Mouse (Mus musculus): Measurements from ENCODE around the gene Gsg1. TPM values are rescaled to one million over a fixed set of nuclear protein-coding genes. Genes with fewer than 3 reads are reported as not detected.
A peak's percentile ranks its signal among the peaks of the same experiment; 100 is the strongest.

Gene Gsg1
- polyA plus RNA-seq, 1 experiment from 2014 or later: 0.51 TPM

- Histone ChIP-seq H3K36me3 (ENCODE audit: control insufficient read depth, insufficient read depth, low read length) (peaks cover 7% of the 10 kb centered on the region; the same call in 1 of the 2 replicates), H3K4me2 (peak overlapping the region; percentile 42), H3K9ac (ENCODE audit: low read depth, low read length) (peak overlapping the region; percentile 27; the same call in 1 of the 2 replicates), H3K27ac (ENCODE audit: low read depth, low read length) (no peak overlapping the region), H3K9me3 (ENCODE audit: control insufficient read depth, low read length) (no peaks in the 10 kb centered on the region), H3K27me3 (replicated peaks; ENCODE audit: control insufficient read depth, insufficient read depth, low read length) (no peaks in the 10 kb centered on the region), H3K4me1 (replicated peaks; ENCODE audit: control insufficient read depth, insufficient read depth, low read length) (peaks cover 14% of the 10 kb centered on the region), H3K4me3 (ENCODE audit: low read depth, low read length) (no peak overlapping the region)
- peak; percentile 82 for ATAC-seq (replicated peaks; ENCODE audit: low FRiP score)
- no peak for DNase-seq (ENCODE audit: low spot score)
- 55% methylated on average over 7 of the region's 7 CpGs for WGBS
Observed at GRCm38 (mm10) chr6:135211169-135211568, 43.0 kb downstream of the Gsg1 start.

GRCm38 (mm10) chr6:135206909-135207308 lies 47.2 kb downstream of the Gsg1 start:
- Histone ChIP-seq H3K4me1 (replicated peaks; ENCODE audit: control insufficient read depth, insufficient read depth, low read length) (peaks cover 35% of the 10 kb centered on the region), H3K9ac (ENCODE audit: low read depth, low read length) (no peak overlapping the region), H3K9me3 (ENCODE audit: control insufficient read depth, low read length) (no peaks in the 10 kb centered on the region), H3K36me3 (ENCODE audit: control insufficient read depth, insufficient read depth, low read length) (no peaks in the 10 kb centered on the region; the same call in 1 of the 2 replicates), H3K27ac (ENCODE audit: low read depth, low read length) (no peak overlapping the region), H3K27me3 (replicated peaks; ENCODE audit: control insufficient read depth, insufficient read depth, low read length) (no peaks in the 10 kb centered on the region), H3K4me3 (ENCODE audit: low read depth, low read length) (no peak overlapping the region), H3K4me2 (no peak overlapping the region)
- ATAC-seq (replicated peaks; ENCODE audit: low FRiP score) (no peak), DNase-seq (ENCODE audit: low spot score) (no peak)
- WGBS: 82% methylated on average over 8 of the region's 8 CpGs

GRCm38 (mm10) chr6:135205802-135206201 lies 48.3 kb downstream of the Gsg1 start:
- Histone ChIP-seq H3K9me3 (ENCODE audit: control insufficient read depth, low read length) (no peaks in the 10 kb centered on the region), H3K4me3 (ENCODE audit: low read depth, low read length) (no peak overlapping the region), H3K27me3 (replicated peaks; ENCODE audit: control insufficient read depth, insufficient read depth, low read length) (no peaks in the 10 kb centered on the region), H3K36me3 (ENCODE audit: control insufficient read depth, insufficient read depth, low read length) (no peaks in the 10 kb centered on the region; the same call in 1 of the 2 replicates), H3K4me2 (peak overlapping the region; percentile 44), H3K27ac (ENCODE audit: low read depth, low read length) (peak overlapping the region; percentile 73), H3K4me1 (replicated peaks; ENCODE audit: control insufficient read depth, insufficient read depth, low read length) (peaks cover 25% of the 10 kb centered on the region), H3K9ac (ENCODE audit: low read depth, low read length) (peak overlapping the region; percentile 17)
- ATAC-seq (replicated peaks; ENCODE audit: low FRiP score) (peak; percentile 44; the same call in 1 of the 2 replicates), DNase-seq (ENCODE audit: low spot score) (no peak)
- WGBS: 65% methylated on average over 4 of the region's 4 CpGs

GRCm38 (mm10) chr6:135204869-135205268 lies 49.3 kb downstream of the Gsg1 start:
- H3K9ac ChIP-seq (ENCODE audit: low read depth, low read length): peak overlapping the region; percentile 17; the same call in 1 of the 2 replicates
- DNase-seq (ENCODE audit: low spot score): no peak
- ATAC-seq (replicated peaks; ENCODE audit: low FRiP score): peak; percentile 84
- no peaks in the 10 kb centered on the region for H3K27me3 ChIP-seq (replicated peaks; ENCODE audit: control insufficient read depth, insufficient read depth, low read length)
- peak overlapping the region; percentile 44 for H3K4me2 ChIP-seq
- no peaks in the 10 kb centered on the region; the same call in 1 of the 2 replicates for H3K36me3 ChIP-seq (ENCODE audit: control insufficient read depth, insufficient read depth, low read length)
- H3K9me3 ChIP-seq (ENCODE audit: control insufficient read depth, low read length): no peaks in the 10 kb centered on the region
- H3K4me1 ChIP-seq (replicated peaks; ENCODE audit: control insufficient read depth, insufficient read depth, low read length): peaks cover 26% of the 10 kb centered on the region
- peak overlapping the region; percentile 73 for H3K27ac ChIP-seq (ENCODE audit: low read depth, low read length)
- H3K4me3 ChIP-seq (ENCODE audit: low read depth, low read length): peak overlapping the region; percentile 9; the same call in 1 of the 2 replicates
- WGBS: 57% methylated on average over 4 of the region's 4 CpGs

GRCm38 (mm10) chr6:135203737-135204136 lies 50.4 kb downstream of the Gsg1 start:
- Histone ChIP-seq H3K27me3 (replicated peaks; ENCODE audit: control insufficient read depth, insufficient read depth, low read length) (no peaks in the 10 kb centered on the region), H3K9ac (ENCODE audit: low read depth, low read length) (0 out of 2 replicates have a peak overlapping the region, but pooled peaks have one; percentile 8), H3K27ac (ENCODE audit: low read depth, low read length) (peak overlapping the region; percentile 73), H3K4me3 (ENCODE audit: low read depth, low read length) (no peak overlapping the region), H3K36me3 (ENCODE audit: control insufficient read depth, insufficient read depth, low read length) (no peaks in the 10 kb centered on the region), H3K4me2 (no peak overlapping the region), H3K9me3 (ENCODE audit: control insufficient read depth, low read length) (no peaks in the 10 kb centered on the region), H3K4me1 (replicated peaks; ENCODE audit: control insufficient read depth, insufficient read depth, low read length) (peaks cover 28% of the 10 kb centered on the region)
- WGBS: 69% methylated on average over 6 of the region's 6 CpGs
- ATAC-seq (replicated peaks; ENCODE audit: low FRiP score): no peak
- DNase-seq (ENCODE audit: low spot score): no peak

GRCm38 (mm10) chr6:135202668-135203067 lies 51.5 kb downstream of the Gsg1 start:
- WGBS: 86% methylated on average over 6 of the region's 6 CpGs
- Histone ChIP-seq H3K4me1 (replicated peaks; ENCODE audit: control insufficient read depth, insufficient read depth, low read length) (peaks cover 28% of the 10 kb centered on the region), H3K27ac (ENCODE audit: low read depth, low read length) (no peak overlapping the region), H3K9me3 (ENCODE audit: control insufficient read depth, low read length) (no peaks in the 10 kb centered on the region), H3K27me3 (replicated peaks; ENCODE audit: control insufficient read depth, insufficient read depth, low read length) (no peaks in the 10 kb centered on the region), H3K36me3 (ENCODE audit: control insufficient read depth, insufficient read depth, low read length) (no peaks in the 10 kb centered on the region), H3K9ac (ENCODE audit: low read depth, low read length) (no peak overlapping the region), H3K4me2 (no peak overlapping the region), H3K4me3 (ENCODE audit: low read depth, low read length) (no peak overlapping the region)
- ATAC-seq (replicated peaks; ENCODE audit: low FRiP score) (no peak), DNase-seq (ENCODE audit: low spot score) (no peak)

GRCm38 (mm10) chr6:135200122-135200957 lies 53.8 kb downstream of the Gsg1 start:
- DNase-seq (ENCODE audit: low spot score): no peak
- H3K9ac ChIP-seq (ENCODE audit: low read depth, low read length): no peak overlapping the region
- H3K9me3 ChIP-seq (ENCODE audit: control insufficient read depth, low read length): no peaks in the 10 kb centered on the region
- H3K27ac ChIP-seq (ENCODE audit: low read depth, low read length): 0 out of 2 replicates have a peak overlapping the region, but pooled peaks have one; percentile 14
- no peaks in the 10 kb centered on the region for H3K36me3 ChIP-seq (ENCODE audit: control insufficient read depth, insufficient read depth, low read length)
- H3K4me2 ChIP-seq: peak overlapping the region; percentile 82
- peaks cover 23% of the 10 kb centered on the region for H3K4me1 ChIP-seq (replicated peaks; ENCODE audit: control insufficient read depth, insufficient read depth, low read length)
- no peak for ATAC-seq (replicated peaks; ENCODE audit: low FRiP score)
- H3K27me3 ChIP-seq (replicated peaks; ENCODE audit: control insufficient read depth, insufficient read depth, low read length): no peaks in the 10 kb centered on the region
- 82% methylated on average over 16 of the region's 16 CpGs for WGBS
- 0 out of 2 replicates have a peak overlapping the region, but pooled peaks have one; percentile 75 for H3K4me3 ChIP-seq (ENCODE audit: low read depth, low read length)

- 44% methylated on average over 6 of the region's 6 CpGs for WGBS
- Histone ChIP-seq H3K36me3 (ENCODE audit: control insufficient read depth, insufficient read depth, low read length) (no peaks in the 10 kb centered on the region; the same call in 1 of the 2 replicates), H3K27ac (ENCODE audit: low read depth, low read length) (peak overlapping the region; percentile 96), H3K27me3 (replicated peaks; ENCODE audit: control insufficient read depth, insufficient read depth, low read length) (no peaks in the 10 kb centered on the region), H3K9me3 (ENCODE audit: control insufficient read depth, low read length) (no peaks in the 10 kb centered on the region), H3K4me1 (replicated peaks; ENCODE audit: control insufficient read depth, insufficient read depth, low read length) (peaks cover 11% of the 10 kb centered on the region), H3K4me2 (peak overlapping the region; percentile 82), H3K4me3 (ENCODE audit: low read depth, low read length) (peak overlapping the region; percentile 75), H3K9ac (ENCODE audit: low read depth, low read length) (peak overlapping the region; percentile 93)
- DNase-seq (ENCODE audit: low spot score) (no peak), ATAC-seq (replicated peaks; ENCODE audit: low FRiP score) (no peak)
Observed at GRCm38 (mm10) chr6:135198726-135199125, 55.4 kb downstream of the Gsg1 start.
